Mouse (Mus musculus): ENCODE results near the gene Heatr9.

GRCm38 (mm10) chr11:83534609-83535423 lies 12.8 kb upstream of the Heatr9 start:
- no peak for TF ChIP-seq POLR2A (IDR thresholded peaks at IDR 0.05; ENCODE audit: low read depth, low read length)
- TF ChIP-seq CTCF (IDR thresholded peaks at IDR 0.05; ENCODE audit: extremely low read depth, insufficient read depth, insufficient read length, insufficient replicate concordance) = no peak

All from spleen, adult 2 months (tissue).